Mouse (Mus musculus): ENCODE data around the gene Usp22. TPM values are rescaled to one million over a fixed set of nuclear protein-coding genes. Genes with fewer than 3 reads are reported as not detected.
"Not testable (repeated sequence)": the region's sequence is repeated elsewhere in the genome, so short reads cannot be mapped to it uniquely, and the experiment has no call there.

The Usp22 gene
- polyA plus RNA-seq, 1 experiment from 2014 or later = 373 TPM

- Histone ChIP-seq H3K4me3 (no peak overlapping the region), H3K27me3 (replicated peaks) (peaks cover 8% of the 10 kb centered on the region), H3K27ac (no peak overlapping the region), H3K9me3 (no peaks in the 10 kb centered on the region), H3K4me1 (no peaks in the 10 kb centered on the region; the same call in 1 of the 2 replicates), H3K9ac (no peak overlapping the region), H3K4me2 (replicated peaks) (no peak overlapping the region), H3K36me3 (peaks cover 39% of the 10 kb centered on the region)
- 77% methylated on average over 6 of the region's 6 CpGs for WGBS
- ATAC-seq (ENCODE audit: low FRiP score, low read depth) = no peak
These were observed 24.4 kb downstream of the Usp22 start for GRCm38 (mm10) chr11:61150233-61151001.

GRCm38 (mm10) chr11:61147300-61147683 is 27.6 kb downstream of the Usp22 start:
- no peak overlapping the region for H3K27ac ChIP-seq
- peak; percentile 61; the same call in 1 of the 2 replicates for ATAC-seq (ENCODE audit: low FRiP score, low read depth)
- peaks cover 9% of the 10 kb centered on the region for H3K36me3 ChIP-seq
- H3K4me1 ChIP-seq = no peaks in the 10 kb centered on the region; the same call in 1 of the 2 replicates
- no peaks in the 10 kb centered on the region for H3K9me3 ChIP-seq
- peak overlapping the region; percentile 44 for H3K9ac ChIP-seq
- H3K4me2 ChIP-seq (replicated peaks) = peak overlapping the region; percentile 70
- WGBS = 6% methylated on average over 32 of the region's 32 CpGs
- H3K4me3 ChIP-seq = peak overlapping the region; percentile 31
- peaks cover 8% of the 10 kb centered on the region for H3K27me3 ChIP-seq (replicated peaks)

GRCm38 (mm10) chr11:61146645-61147299 is 28.1 kb downstream of the Usp22 start:
- Histone ChIP-seq H3K4me3 (peak overlapping the region; percentile 31), H3K9ac (peak overlapping the region; percentile 44), H3K36me3 (peaks cover 4% of the 10 kb centered on the region; the same call in 1 of the 2 replicates), H3K4me2 (replicated peaks) (peak overlapping the region; percentile 70), H3K4me1 (no peaks in the 10 kb centered on the region; the same call in 1 of the 2 replicates), H3K9me3 (no peaks in the 10 kb centered on the region), H3K27me3 (replicated peaks) (peaks cover 8% of the 10 kb centered on the region), H3K27ac (no peak overlapping the region)
- peak; percentile 37; the same call in 1 of the 2 replicates for ATAC-seq (ENCODE audit: low FRiP score, low read depth)
- 17% methylated on average over 20 of the region's 20 CpGs for WGBS

- Histone ChIP-seq H3K36me3 (no peaks in the 10 kb centered on the region), H3K4me1 (no peaks in the 10 kb centered on the region; the same call in 1 of the 2 replicates), H3K9ac (no peak overlapping the region), H3K9me3 (no peaks in the 10 kb centered on the region), H3K4me2 (replicated peaks) (no peak overlapping the region), H3K27ac (no peak overlapping the region), H3K27me3 (replicated peaks) (peaks cover 8% of the 10 kb centered on the region), H3K4me3 (no peak overlapping the region)
- 67% methylated on average over 8 of the region's 8 CpGs for WGBS
- no peak for ATAC-seq (ENCODE audit: low FRiP score, low read depth)
These were observed 29.3 kb downstream of the Usp22 start for GRCm38 (mm10) chr11:61145551-61145950.

GRCm38 (mm10) chr11:61143564-61144469 is 31.0 kb downstream of the Usp22 start:
- no peak overlapping the region for H3K4me2 ChIP-seq (replicated peaks)
- no peak for ATAC-seq (ENCODE audit: low FRiP score, low read depth)
- H3K36me3 ChIP-seq = no peaks in the 10 kb centered on the region
- H3K27me3 ChIP-seq (replicated peaks) = peaks cover 8% of the 10 kb centered on the region
- no peak overlapping the region for H3K27ac ChIP-seq
- no peaks in the 10 kb centered on the region for H3K9me3 ChIP-seq
- H3K4me3 ChIP-seq = no peak overlapping the region
- WGBS = 80% methylated on average over 7 of the region's 7 CpGs
- no peaks in the 10 kb centered on the region; the same call in 1 of the 2 replicates for H3K4me1 ChIP-seq
- H3K9ac ChIP-seq = no peak overlapping the region

- Histone ChIP-seq H3K27ac (no peak overlapping the region), H3K4me2 (replicated peaks) (no peak overlapping the region), H3K9me3 (no peaks in the 10 kb centered on the region), H3K4me3 (no peak overlapping the region), H3K36me3 (no peaks in the 10 kb centered on the region), H3K27me3 (replicated peaks) (peaks cover 5% of the 10 kb centered on the region), H3K4me1 (no peaks in the 10 kb centered on the region; the same call in 1 of the 2 replicates), H3K9ac (no peak overlapping the region)
- WGBS = 75% methylated on average over 6 of the region's 6 CpGs
- ATAC-seq (ENCODE audit: low FRiP score, low read depth) = no peak
These were observed 31.8 kb downstream of the Usp22 start for GRCm38 (mm10) chr11:61142941-61143530.

GRCm38 (mm10) chr11:61142262-61142661 is 32.6 kb downstream of the Usp22 start:
- Histone ChIP-seq H3K27ac (no peak overlapping the region), H3K36me3 (no peaks in the 10 kb centered on the region), H3K9ac (no peak overlapping the region), H3K4me3 (no peak overlapping the region), H3K4me1 (no peaks in the 10 kb centered on the region; the same call in 1 of the 2 replicates), H3K9me3 (no peaks in the 10 kb centered on the region), H3K4me2 (replicated peaks) (no peak overlapping the region), H3K27me3 (replicated peaks) (no peaks in the 10 kb centered on the region; the same call in 1 of the 2 replicates)
- no peak for ATAC-seq (ENCODE audit: low FRiP score, low read depth)
- WGBS = 83% methylated on average over 3 of the region's 3 CpGs

GRCm38 (mm10) chr11:61141693-61142092 is 33.2 kb downstream of the Usp22 start:
- Histone ChIP-seq H3K27ac (no peak overlapping the region), H3K9me3 (no peaks in the 10 kb centered on the region), H3K27me3 (replicated peaks) (no peaks in the 10 kb centered on the region; the same call in 1 of the 2 replicates), H3K9ac (no peak overlapping the region), H3K36me3 (no peaks in the 10 kb centered on the region), H3K4me2 (replicated peaks) (no peak overlapping the region), H3K4me3 (no peak overlapping the region), H3K4me1 (no peaks in the 10 kb centered on the region)
- no peak for ATAC-seq (ENCODE audit: low FRiP score, low read depth)
- 77% methylated on average over 2 of the region's 2 CpGs for WGBS

- no peak overlapping the region for H3K4me2 ChIP-seq (replicated peaks)
- no peaks in the 10 kb centered on the region for H3K4me1 ChIP-seq
- no peak overlapping the region for H3K9ac ChIP-seq
- WGBS = 88% methylated on average over 2 of the region's 2 CpGs
- H3K4me3 ChIP-seq = no peak overlapping the region
- no peak overlapping the region for H3K27ac ChIP-seq
- no peaks in the 10 kb centered on the region for H3K9me3 ChIP-seq
- no peak for ATAC-seq (ENCODE audit: low FRiP score, low read depth)
- H3K27me3 ChIP-seq (replicated peaks) = no peaks in the 10 kb centered on the region
- no peaks in the 10 kb centered on the region for H3K36me3 ChIP-seq
These were observed 41.9 kb downstream of the Usp22 start for GRCm38 (mm10) chr11:61132943-61133342.

- H3K9me3 ChIP-seq; H3K4me1 ChIP-seq; H3K36me3 ChIP-seq; H3K4me3 ChIP-seq; H3K27me3 ChIP-seq (replicated peaks); H3K4me2 ChIP-seq (replicated peaks); H3K27ac ChIP-seq; H3K9ac ChIP-seq; ATAC-seq (ENCODE audit: low FRiP score, low read depth): not testable (repeated sequence)
- WGBS = 91% methylated on average over 4 of the region's 4 CpGs
These were observed 44.2 kb downstream of the Usp22 start for GRCm38 (mm10) chr11:61130646-61131045.

GRCm38 (mm10) chr11:61129305-61129704 is 45.5 kb downstream of the Usp22 start:
- H3K4me2 ChIP-seq (replicated peaks) = no peak overlapping the region
- no peaks in the 10 kb centered on the region for H3K36me3 ChIP-seq
- no peak overlapping the region for H3K4me3 ChIP-seq
- WGBS = 59% methylated on average over 10 of the region's 10 CpGs
- no peak for ATAC-seq (ENCODE audit: low FRiP score, low read depth)
- H3K4me1 ChIP-seq = no peaks in the 10 kb centered on the region
- no peak overlapping the region for H3K9ac ChIP-seq
- H3K9me3 ChIP-seq = no peaks in the 10 kb centered on the region
- no peak overlapping the region for H3K27ac ChIP-seq
- H3K27me3 ChIP-seq (replicated peaks) = no peaks in the 10 kb centered on the region
